Mouse (Mus musculus) neural tube, embryonic 14.5 days (tissue): ENCODE data around the gene Eif3a. TPM values are rescaled to one million over a fixed set of nuclear protein-coding genes. Genes with fewer than 3 reads are reported as not detected.
A peak's percentile ranks its signal among the peaks of the same experiment; 100 is the strongest.

ENCODE experiments used
- ATAC-seq: fragments of 200-750 bp; cut with Nextera tagmentation; 2 replicates; pipeline ENCODE4 v1.8.0; 2017; ENCODE audit warnings: low read depth, mild to moderate bottlenecking, moderate TSS enrichment, moderate library complexity
- H3K27ac ChIP-seq: fragments of 300-500 bp; sonication (generic); 2 replicates; pipeline ENCODE4 v1.5.1; 2014; ENCODE audit warnings: low read depth, mild to moderate bottlenecking, control low read depth, low read length, moderate library complexity, mixed read lengths
- H3K27me3 ChIP-seq: fragments of 300-500 bp; sonication (generic); 2 replicates; pipeline ENCODE4 v1.6.1; 2014; ENCODE audit warnings: low read length; ENCODE audit not compliant: control insufficient read depth, insufficient read depth
- H3K36me3 ChIP-seq: fragments of 300-500 bp; sonication (generic); 2 replicates; pipeline ENCODE4 v1.6.1; 2014; ENCODE audit warnings: low read length, mixed read lengths; ENCODE audit not compliant: control insufficient read depth, insufficient read depth
- H3K4me1 ChIP-seq: fragments of 300-500 bp; sonication (generic); 2 replicates; pipeline ENCODE4 v1.6.1; 2014; ENCODE audit warnings: low read length; ENCODE audit not compliant: control insufficient read depth, insufficient read depth
- H3K4me2 ChIP-seq: fragments of 300-500 bp; sonication (generic); 2 replicates; pipeline ENCODE4 v1.6.1; 2014; ENCODE audit warnings: mild to moderate bottlenecking, low read depth, low read length, control low read depth
- H3K4me3 ChIP-seq: fragments of 300-500 bp; sonication (generic); 2 replicates; pipeline ENCODE4 v1.5.1; 2014; ENCODE audit warnings: low read depth, low read length, control low read depth, mixed read lengths
- H3K9ac ChIP-seq: fragments of 300-500 bp; sonication (generic); replicated peaks from 2 replicates; pipeline ENCODE4 v1.6.1; 2014; ENCODE audit warnings: low read depth, mild to moderate bottlenecking, control low read depth, low read length, mixed read lengths
- H3K9me3 ChIP-seq: fragments of 300-500 bp; sonication (generic); 2 replicates; pipeline ENCODE4 v1.6.1; 2016; ENCODE audit warnings: low read length; ENCODE audit not compliant: control insufficient read depth
- WGBS: fragments of 180-500 bp; shearing (Covaris S2); extraction: QIAGEN DNeasy Blood & Tissue Kit; methylation state at CpG from one replicate; pipeline ENCODE4 v1.1.7; 2014; 5-methylcytosine and 5-hydroxymethylcytosine counted together
- polyA plus RNA-seq: library from polyadenylated mRNA; unstranded; fragments of >200 nt; fragmentation: Nextera tagmentation; extraction: Ambion mirVana; gene quantifications from 2 replicates; pipeline ENCODE4 v1.2.1, GENCODE M21; 2014

Gene Eif3a
- polyA plus RNA-seq, 1 experiment from 2014 or later, result 123 TPM

DNA sequence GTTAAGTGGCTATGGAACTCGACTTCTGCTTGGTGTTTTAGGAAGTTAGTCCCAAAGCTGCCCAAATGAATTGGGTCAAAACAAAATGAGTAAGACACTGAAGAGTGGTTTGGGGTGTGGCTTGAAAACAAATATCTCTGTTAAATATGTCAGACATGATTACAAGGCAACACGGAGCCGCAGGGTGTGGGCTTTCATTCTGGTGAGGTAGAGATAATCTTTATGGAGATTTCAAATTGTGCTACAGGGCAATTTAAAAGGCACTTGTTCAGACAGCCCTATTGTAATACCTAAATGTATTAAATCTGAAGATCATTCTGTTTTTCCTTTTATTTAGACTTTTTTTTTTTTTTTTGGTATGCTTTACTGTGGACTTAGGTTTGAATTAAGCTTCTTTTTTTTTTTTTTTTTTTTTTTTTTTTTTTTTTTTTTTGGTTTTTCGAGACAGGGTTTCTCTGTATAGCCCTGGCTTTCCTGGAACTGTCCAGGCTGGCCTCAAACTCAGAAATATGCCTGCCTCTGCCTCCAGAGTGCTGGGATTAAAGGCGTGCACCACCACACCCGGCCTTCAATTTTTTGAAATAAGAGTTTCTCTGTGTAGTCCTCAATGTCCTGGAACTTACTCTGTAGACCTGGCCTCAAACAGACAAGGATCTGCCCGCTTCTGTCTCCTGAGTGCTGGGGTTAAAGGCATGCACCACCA, 9.6 kb upstream of the Eif3a start:
- no peaks in the 10 kb centered on the region for H3K9me3 ChIP-seq
- H3K27ac ChIP-seq, result no peak overlapping the region
- H3K4me1 ChIP-seq, result no peaks in the 10 kb centered on the region
- no peaks in the 10 kb centered on the region for H3K36me3 ChIP-seq
- WGBS, result 81% methylated on average over 7 of the region's 7 CpGs
- no peaks in the 10 kb centered on the region for H3K27me3 ChIP-seq
- ATAC-seq, result no peak
- no peak overlapping the region for H3K4me2 ChIP-seq
- no peak overlapping the region for H3K4me3 ChIP-seq
- H3K9ac ChIP-seq, result no peak overlapping the region

GRCm38 (mm10) chr19:60797415-60797814, 7.0 kb upstream of the Eif3a start:
- 89% methylated on average over 2 of the region's 2 CpGs for WGBS
- Histone ChIP-seq H3K27ac (no peak overlapping the region), H3K9me3 (no peaks in the 10 kb centered on the region), H3K4me1 (no peaks in the 10 kb centered on the region), H3K9ac (no peak overlapping the region), H3K4me3 (no peak overlapping the region), H3K4me2 (no peak overlapping the region), H3K27me3 (no peaks in the 10 kb centered on the region), H3K36me3 (no peaks in the 10 kb centered on the region)
- ATAC-seq, result no peak

GRCm38 (mm10) chr19:60795244-60795643, 4.8 kb upstream of the Eif3a start:
- Histone ChIP-seq H3K9me3 (no peaks in the 10 kb centered on the region), H3K4me2 (no peak overlapping the region), H3K27me3 (no peaks in the 10 kb centered on the region), H3K27ac (no peak overlapping the region), H3K4me3 (no peak overlapping the region), H3K9ac (no peak overlapping the region), H3K4me1 (no peaks in the 10 kb centered on the region), H3K36me3 (no peaks in the 10 kb centered on the region)
- 95% methylated on average over 2 of the region's 2 CpGs for WGBS
- ATAC-seq, result no peak

DNA sequence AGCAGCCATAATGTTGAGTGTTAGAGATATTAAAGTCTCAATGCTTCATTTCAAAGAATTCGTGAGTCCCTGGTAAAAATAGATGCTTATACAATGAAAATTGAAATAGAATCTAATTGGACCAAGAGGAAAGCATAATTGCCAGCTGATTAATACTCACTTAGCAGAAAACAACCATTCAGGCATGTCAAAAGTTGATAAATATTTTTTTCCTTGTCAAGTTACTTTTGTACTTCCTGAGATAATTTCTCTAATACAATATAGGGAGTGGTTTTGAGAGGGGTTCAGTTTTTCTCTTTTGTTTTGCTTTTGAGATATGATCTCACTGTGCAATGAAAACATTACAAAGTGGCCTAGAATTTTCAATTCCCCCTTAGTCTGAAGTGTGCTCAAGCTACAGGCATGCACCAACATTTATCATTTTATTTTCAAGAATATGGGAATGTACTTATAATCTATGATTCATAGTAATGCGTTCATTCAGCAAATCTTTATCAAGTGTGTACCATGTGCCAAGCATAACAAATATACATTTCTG, 2.8 kb upstream of the Eif3a start:
- Histone ChIP-seq H3K36me3 (no peaks in the 10 kb centered on the region), H3K4me2 (no peak overlapping the region), H3K27ac (no peak overlapping the region), H3K4me1 (peaks cover 7% of the 10 kb centered on the region; the same call in 1 of the 2 replicates), H3K27me3 (no peaks in the 10 kb centered on the region), H3K4me3 (no peak overlapping the region), H3K9ac (no peak overlapping the region), H3K9me3 (no peaks in the 10 kb centered on the region)
- WGBS, result 90% methylated on average over 2 of the region's 2 CpGs
- no peak for ATAC-seq

GRCm38 (mm10) chr19:60791164-60791563, 706 bp upstream of the Eif3a start:
- Histone ChIP-seq H3K4me2 (peak overlapping the region; percentile 89), H3K27ac (peak overlapping the region; percentile 98), H3K27me3 (no peaks in the 10 kb centered on the region), H3K4me1 (peaks cover 11% of the 10 kb centered on the region), H3K9ac (peak overlapping the region; percentile 95), H3K36me3 (no peaks in the 10 kb centered on the region), H3K4me3 (peak overlapping the region; percentile 100), H3K9me3 (no peaks in the 10 kb centered on the region)
- 10% methylated on average over 9 of the region's 9 CpGs for WGBS
- ATAC-seq, result no peak

DNA sequence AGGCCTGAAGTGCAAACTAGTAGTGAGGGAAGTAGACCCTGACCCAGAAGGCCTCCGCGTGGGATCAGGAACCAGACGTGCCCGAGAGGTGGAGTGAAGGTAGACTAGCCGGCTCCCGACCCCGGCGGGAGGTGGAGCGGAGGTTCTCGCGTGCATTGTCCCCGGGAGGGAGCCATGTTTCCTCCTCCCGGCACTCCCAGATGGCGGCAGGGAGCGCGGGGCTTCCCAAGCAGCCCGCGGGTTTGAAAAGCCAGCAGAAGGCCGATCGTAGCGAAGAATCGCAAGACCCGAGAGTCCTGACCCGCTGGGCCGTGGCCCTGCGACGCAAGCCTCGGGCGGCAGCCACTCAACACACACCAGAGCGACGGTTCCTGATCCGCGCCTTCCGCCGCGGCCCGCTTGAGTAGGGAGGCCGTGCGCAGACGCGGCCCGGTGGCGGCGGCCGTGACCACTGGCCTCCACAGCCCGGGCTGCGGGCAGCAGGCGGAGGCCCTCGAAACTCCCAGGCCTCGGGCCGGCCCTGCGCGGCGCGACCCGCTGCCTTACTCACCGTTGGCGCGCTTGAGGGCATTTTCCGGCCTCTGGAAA, 445 bp downstream of the Eif3a start:
- Histone ChIP-seq H3K4me2 (peak overlapping the region; percentile 89), H3K4me1 (peaks cover 16% of the 10 kb centered on the region), H3K27me3 (no peaks in the 10 kb centered on the region), H3K9me3 (no peaks in the 10 kb centered on the region), H3K36me3 (no peaks in the 10 kb centered on the region), H3K4me3 (peak overlapping the region; percentile 100), H3K27ac (peak overlapping the region; percentile 98), H3K9ac (peak overlapping the region; percentile 95)
- ATAC-seq, result peak; percentile 84
- under 1% methylated on average over 60 of the region's 60 CpGs for WGBS

- Histone ChIP-seq H3K27me3 (no peaks in the 10 kb centered on the region), H3K9me3 (no peaks in the 10 kb centered on the region), H3K9ac (peak overlapping the region; percentile 95), H3K27ac (peak overlapping the region; percentile 98; the same call in 1 of the 2 replicates), H3K4me1 (peaks cover 16% of the 10 kb centered on the region), H3K4me3 (peak overlapping the region; percentile 100), H3K4me2 (peak overlapping the region; percentile 89), H3K36me3 (no peaks in the 10 kb centered on the region)
- 2% methylated on average over 7 of the region's 7 CpGs for WGBS
- no peak for ATAC-seq
Observed at GRCm38 (mm10) chr19:60789452-60789851, 1.0 kb downstream of the Eif3a start.

GRCm38 (mm10) chr19:60788214-60788960, 2.1 kb downstream of the Eif3a start:
- Histone ChIP-seq H3K9me3 (no peaks in the 10 kb centered on the region), H3K27me3 (no peaks in the 10 kb centered on the region), H3K4me2 (peak overlapping the region; percentile 89), H3K9ac (no peak overlapping the region), H3K4me1 (peaks cover 16% of the 10 kb centered on the region), H3K27ac (no peak overlapping the region), H3K36me3 (no peaks in the 10 kb centered on the region), H3K4me3 (peak overlapping the region; percentile 100; the same call in 1 of the 2 replicates)
- WGBS, result 50% methylated on average over 6 of the region's 6 CpGs
- ATAC-seq, result no peak
